Mouse (Mus musculus): ENCODE results near the gene 5830411N06Rik. TPM values are rescaled to one million over a fixed set of nuclear protein-coding genes. Genes with fewer than 3 reads are reported as not detected.
A peak's percentile ranks its signal among the peaks of the same experiment; 100 is the strongest.

Gene 5830411N06Rik
- total RNA-seq (2021): under 1 TPM in 1 of 2 experiments, not detected in 1; 0.16 TPM

- no peak for DNase-seq (ENCODE audit: low spot score in 2 of 2)
- intact Hi-C loops (cut with DNase I): no loop called here
Observed at GRCm38 (mm10) chr7:140247216-140247615, at the start of gene 5830411N06Rik. 5830411N06Rik (plus strand) TSS chr7:140247284.

- no peak for DNase-seq (ENCODE audit: low spot score in 2 of 2)
- intact Hi-C loops (cut with DNase I): no loop called here
Observed at GRCm38 (mm10) chr7:140201090-140201489, 46.0 kb upstream of the 5830411N06Rik start.

GRCm38 (mm10) chr7:140205864-140206263 is 41.2 kb upstream of the 5830411N06Rik start, which contains the start of gene Olfr524:
Olfr524 (minus strand) TSS chr7:140205964.
- no peak for DNase-seq (ENCODE audit: low spot score in 2 of 2)

GRCm38 (mm10) chr7:140206904-140207303 is 40.2 kb upstream of the 5830411N06Rik start:
- intact Hi-C loops (cut with DNase I): no loop called here
- DNase-seq (ENCODE audit: low spot score in 2 of 2): no peak

More at GRCm38 (mm10) chr7:140205864-140206263, 41.2 kb upstream of the 5830411N06Rik start, which contains the start of gene Olfr524:
- intact Hi-C loops (cut with DNase I): no loop called here

GRCm38 (mm10) chr7:140208153-140208552 is 38.9 kb upstream of the 5830411N06Rik start:
- no peak for DNase-seq (ENCODE audit: low spot score in 2 of 2)
- intact Hi-C loops (cut with DNase I): no loop called here

- no peak for DNase-seq (ENCODE audit: low spot score in 2 of 2)
- intact Hi-C loops (cut with DNase I): no loop called here
Observed at GRCm38 (mm10) chr7:140208677-140209076, 38.4 kb upstream of the 5830411N06Rik start.

GRCm38 (mm10) chr7:140213841-140214240 is 33.2 kb upstream of the 5830411N06Rik start:
- intact Hi-C loops (cut with DNase I): no loop called here
- DNase-seq (ENCODE audit: low spot score in 2 of 2): no peak

GRCm38 (mm10) chr7:140217967-140218366 is 29.1 kb upstream of the 5830411N06Rik start, which contains the start of gene Cd163l1:
Cd163l1 (plus strand) TSS chr7:140218267.
- DNase-seq (ENCODE audit: low spot score in 2 of 2): no peak
- intact Hi-C loops (cut with DNase I): no loop called here

GRCm38 (mm10) chr7:140219268-140219667 is 27.8 kb upstream of the 5830411N06Rik start:
- DNase-seq (ENCODE audit: low spot score in 2 of 2): no peak
- intact Hi-C loops (cut with DNase I): no loop called here

- intact Hi-C loops (cut with DNase I): no loop called here
- no peak for DNase-seq (ENCODE audit: low spot score in 2 of 2)
Observed at GRCm38 (mm10) chr7:140220375-140220774, 26.7 kb upstream of the 5830411N06Rik start.

- intact Hi-C loops (cut with DNase I): no loop called here
- no peak for DNase-seq (ENCODE audit: low spot score in 2 of 2)
Observed at GRCm38 (mm10) chr7:140224209-140224608, 22.9 kb upstream of the 5830411N06Rik start.

- DNase-seq (ENCODE audit: low spot score in 2 of 2): no peak
- intact Hi-C loops (cut with DNase I): no loop called here
Observed at GRCm38 (mm10) chr7:140228476-140228875, 18.6 kb upstream of the 5830411N06Rik start.

- no peak for DNase-seq (ENCODE audit: low spot score in 2 of 2)
- intact Hi-C loops (cut with DNase I): no loop called here
Observed at GRCm38 (mm10) chr7:140231026-140231425, 16.1 kb upstream of the 5830411N06Rik start.

GRCm38 (mm10) chr7:140233696-140234095 is 13.4 kb upstream of the 5830411N06Rik start:
- peak in 1 of 2 experiments; percentile 26 for DNase-seq (ENCODE audit: low spot score in 2 of 2)
- intact Hi-C loops (cut with DNase I): no loop called here

GRCm38 (mm10) chr7:140253780-140254299 is 6.8 kb downstream of the 5830411N06Rik start:
- DNase-seq (ENCODE audit: low spot score in 2 of 2): no peak
- intact Hi-C loops (cut with DNase I): no loop called here

GRCm38 (mm10) chr7:140295746-140296145 is 48.7 kb downstream of the 5830411N06Rik start:
- DNase-seq (ENCODE audit: low spot score in 2 of 2): no peak
- intact Hi-C loops (cut with DNase I): no loop called here

GRCm38 (mm10) chr7:140296876-140297275 is 49.8 kb downstream of the 5830411N06Rik start:
- intact Hi-C loops (cut with DNase I): no loop called here
- DNase-seq (ENCODE audit: low spot score in 2 of 2): no peak

- intact Hi-C loops (cut with DNase I): no loop called here
- DNase-seq (ENCODE audit: low spot score in 2 of 2): no peak
Observed at GRCm38 (mm10) chr7:140299416-140299815, 52.3 kb downstream of the 5830411N06Rik start.

GRCm38 (mm10) chr7:140319861-140320385 is 72.8 kb downstream of the 5830411N06Rik start:
- intact Hi-C loops (cut with DNase I): loop anchor here (10.0 kb wide), 1 partner anchor 105 kb away; the partner anchor contains the start of gene Olfr532
- DNase-seq (ENCODE audit: low spot score in 2 of 2): no peak

GRCm38 (mm10) chr7:140320558-140320957 is 73.5 kb downstream of the 5830411N06Rik start, which contains the start of gene Olfr525:
Olfr525 (plus strand) TSS chr7:140320858.
- no peak for DNase-seq (ENCODE audit: low spot score in 2 of 2)
- intact Hi-C loops (cut with DNase I): loop anchor here (10.0 kb wide), 1 partner anchor 104 kb away; the partner anchor contains the start of gene Olfr532

- intact Hi-C loops (cut with DNase I): loop anchor here (10.0 kb wide), 1 partner anchor 104 kb away; the partner anchor contains the start of gene Olfr532
- DNase-seq (ENCODE audit: low spot score in 2 of 2): no peak
Observed at GRCm38 (mm10) chr7:140321135-140321534, 74.1 kb downstream of the 5830411N06Rik start.

Measured in left cerebral cortex, postnatal 25 days (tissue).